Mouse (Mus musculus): ENCODE data around the gene Ano4.

GRCm38 (mm10) chr10:88950297-88950653 lies 394.3 kb downstream of the Ano4 start:
- TF ChIP-seq CEBPB (IDR thresholded peaks at IDR 0.05; ENCODE audit: insufficient read depth, poor library complexity, severe bottlenecking) (no peak), POLR2A (IDR thresholded peaks at IDR 0.05; ENCODE audit: insufficient read length, low read depth) (no peak), POLR2AphosphoS2 (IDR thresholded peaks at IDR 0.05; ENCODE audit: insufficient read length, low read depth) (no peak), E2F4 (IDR thresholded peaks at IDR 0.05; ENCODE audit: insufficient read depth) (no peak), MYOD1 (IDR thresholded peaks at IDR 0.05; ENCODE audit: control insufficient read depth in 1 of 3, insufficient read length in 2 of 3, low read depth in 2 of 3) (no peak), MAX (IDR thresholded peaks at IDR 0.05; ENCODE audit: low read depth) (no peak), USF1 (IDR thresholded peaks at IDR 0.05; ENCODE audit: low read depth) (no peak), SRF (IDR thresholded peaks at IDR 0.05; ENCODE audit: control insufficient read depth, insufficient read length, low read depth) (no peak)
